Mouse (Mus musculus): ENCODE results near the gene Begain. TPM values are rescaled to one million over a fixed set of nuclear protein-coding genes. Genes with fewer than 3 reads are reported as not detected.

Begain gene
- 153 and 154 TPM in 2 replicates for polyA plus RNA-seq (2012; rRNA removed)

DNA sequence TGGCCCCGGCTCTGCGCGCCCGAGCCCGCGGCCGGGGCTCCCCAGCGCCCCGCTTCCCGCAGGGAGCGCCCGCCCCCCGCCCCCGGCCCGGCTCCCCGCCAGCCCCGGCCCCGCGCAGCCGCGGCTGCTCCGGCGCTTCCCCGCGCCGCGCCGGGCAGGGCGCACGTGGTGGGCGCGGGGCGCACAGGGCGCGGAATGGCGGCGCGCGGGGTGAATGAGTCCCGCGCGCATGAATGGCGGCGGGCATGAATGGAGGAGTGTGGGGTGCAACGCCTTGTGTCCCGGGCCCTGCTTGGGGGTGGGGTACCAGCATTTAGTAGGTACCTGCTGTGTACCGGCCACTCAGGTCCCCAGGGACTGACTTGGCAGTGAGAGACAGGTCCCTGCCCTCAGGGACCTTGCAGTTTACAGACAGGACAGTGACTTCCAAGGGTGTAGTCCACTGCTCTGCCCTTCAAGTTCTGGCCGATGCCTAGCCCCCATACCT is at the start of gene Begain:
Gene Begain, minus strand, starts transcription at position 51 of the 487 bp plus-strand sequence.
- DNase-seq (ENCODE audit: extremely low spot score in 1 of 2, low spot score in 1 of 2), result no peak

- DNase-seq (ENCODE audit: extremely low spot score in 1 of 2, low spot score in 1 of 2), result no peak
These were observed 47.7 kb upstream of the Begain start for GRCm38 (mm10) chr12:109115707-109116106.

DNA sequence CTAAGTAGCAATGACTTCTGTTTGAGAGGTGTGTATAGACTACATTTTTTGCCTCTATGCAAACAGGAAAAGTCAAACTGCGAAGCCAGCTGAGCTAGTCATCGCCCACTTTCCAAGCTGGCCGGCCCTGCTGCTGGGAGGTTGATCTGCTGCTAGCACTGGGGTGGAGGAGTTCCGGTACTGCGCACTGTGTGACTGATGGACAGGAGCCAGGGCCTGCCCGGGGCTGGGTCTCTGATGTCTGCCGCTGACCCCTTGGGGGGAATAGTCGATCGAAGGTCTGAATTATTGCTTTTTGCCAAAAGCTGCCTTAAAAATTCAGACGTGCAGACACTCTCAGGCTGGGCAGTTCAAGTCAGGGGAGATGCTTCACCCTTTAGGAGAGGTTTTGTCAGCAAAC is 47.1 kb upstream of the Begain start:
- DNase-seq (ENCODE audit: extremely low spot score in 1 of 2, low spot score in 1 of 2), result peak in 1 of 2 experiments; percentile 5

- DNase-seq (ENCODE audit: extremely low spot score in 1 of 2, low spot score in 1 of 2), result no peak
These were observed 45.1 kb upstream of the Begain start for GRCm38 (mm10) chr12:109112996-109113592.

DNA sequence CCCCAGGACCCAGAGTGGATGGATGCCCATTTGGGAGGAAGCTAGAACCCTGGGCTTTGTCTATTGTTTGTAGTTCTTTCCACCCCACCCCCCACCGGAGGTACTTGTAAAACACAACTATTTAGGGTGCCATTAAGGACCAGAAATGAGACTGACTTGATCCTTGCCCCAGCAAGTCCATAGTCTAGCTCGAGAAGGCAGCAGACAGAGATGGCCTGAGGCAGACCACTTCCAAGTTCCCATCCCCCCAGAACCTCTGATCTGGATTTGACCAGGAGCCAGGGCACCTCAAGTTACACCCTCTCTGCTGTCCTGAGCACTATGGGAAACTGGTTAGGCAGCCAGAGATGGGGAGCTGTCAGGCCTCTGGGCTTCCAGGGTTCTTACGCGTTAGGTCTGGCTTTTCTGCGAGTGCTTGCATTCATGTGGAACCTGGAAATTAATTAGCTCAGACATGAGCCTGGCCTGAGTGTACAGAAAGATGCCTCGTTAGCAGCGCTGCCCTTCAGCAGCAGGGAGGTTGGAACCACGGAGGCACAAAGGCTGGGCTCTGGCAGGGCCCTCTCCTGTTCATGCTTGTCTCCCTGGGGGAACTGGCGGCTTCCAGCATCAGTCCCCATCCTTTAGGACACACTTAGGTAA is 44.5 kb upstream of the Begain start:
- no peak for DNase-seq (ENCODE audit: extremely low spot score in 1 of 2, low spot score in 1 of 2)

DNA sequence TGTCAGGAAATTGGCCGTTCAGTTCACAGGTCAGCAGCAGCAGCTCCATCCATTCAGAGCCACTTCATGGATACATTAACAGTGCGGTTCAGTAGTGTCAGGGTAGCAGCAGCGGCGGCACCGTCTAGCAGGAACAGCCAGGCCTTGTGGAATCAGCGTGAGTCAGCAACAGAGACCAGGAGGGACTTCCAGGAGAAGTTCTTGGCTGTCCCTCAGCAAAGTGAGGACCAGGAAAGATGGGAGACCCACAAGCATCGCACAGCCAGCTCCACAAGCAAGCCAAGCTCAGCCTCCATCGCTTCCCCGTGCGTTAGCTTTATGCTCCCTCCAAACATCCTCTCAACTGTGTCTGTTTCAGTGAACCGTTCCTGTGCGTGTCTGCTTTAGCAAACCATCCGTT is 40.9 kb upstream of the Begain start:
- DNase-seq (ENCODE audit: extremely low spot score in 1 of 2, low spot score in 1 of 2), result no peak

- no peak for DNase-seq (ENCODE audit: extremely low spot score in 1 of 2, low spot score in 1 of 2)
These were observed 32.4 kb upstream of the Begain start for GRCm38 (mm10) chr12:109100381-109100780.

GRCm38 (mm10) chr12:109090456-109091130 is 22.6 kb upstream of the Begain start:
- DNase-seq (ENCODE audit: extremely low spot score in 1 of 2, low spot score in 1 of 2), result no peak

- no peak for DNase-seq (ENCODE audit: extremely low spot score in 1 of 2, low spot score in 1 of 2)
These were observed 22.0 kb upstream of the Begain start for GRCm38 (mm10) chr12:109090041-109090440.

GRCm38 (mm10) chr12:109086111-109086510 is 18.1 kb upstream of the Begain start:
- no peak for DNase-seq (ENCODE audit: extremely low spot score in 1 of 2, low spot score in 1 of 2)

DNA sequence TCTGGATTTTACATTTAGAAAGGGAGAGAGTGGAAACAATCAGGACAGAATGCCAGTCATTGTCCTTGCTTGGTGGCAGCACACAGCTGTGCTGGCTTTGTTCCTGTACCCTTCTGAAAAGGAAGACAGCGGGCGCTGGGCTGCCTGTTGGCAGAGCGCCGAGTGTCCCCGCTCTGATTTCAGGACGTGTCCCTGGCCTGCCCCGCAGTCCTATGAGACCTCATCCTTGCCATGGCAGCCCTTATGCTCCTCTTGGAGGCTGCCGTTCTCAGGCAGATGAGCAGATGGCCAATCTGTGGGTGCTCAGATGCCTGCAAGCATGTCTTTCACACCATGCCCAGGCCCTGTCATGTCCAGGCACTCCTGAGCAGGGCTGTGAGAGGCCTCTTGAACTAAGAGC is 17.7 kb upstream of the Begain start:
- DNase-seq (ENCODE audit: extremely low spot score in 1 of 2, low spot score in 1 of 2), result peak in 1 of 2 experiments; percentile 30

GRCm38 (mm10) chr12:109085046-109085445 is 17.0 kb upstream of the Begain start:
- no peak for DNase-seq (ENCODE audit: extremely low spot score in 1 of 2, low spot score in 1 of 2)

DNA sequence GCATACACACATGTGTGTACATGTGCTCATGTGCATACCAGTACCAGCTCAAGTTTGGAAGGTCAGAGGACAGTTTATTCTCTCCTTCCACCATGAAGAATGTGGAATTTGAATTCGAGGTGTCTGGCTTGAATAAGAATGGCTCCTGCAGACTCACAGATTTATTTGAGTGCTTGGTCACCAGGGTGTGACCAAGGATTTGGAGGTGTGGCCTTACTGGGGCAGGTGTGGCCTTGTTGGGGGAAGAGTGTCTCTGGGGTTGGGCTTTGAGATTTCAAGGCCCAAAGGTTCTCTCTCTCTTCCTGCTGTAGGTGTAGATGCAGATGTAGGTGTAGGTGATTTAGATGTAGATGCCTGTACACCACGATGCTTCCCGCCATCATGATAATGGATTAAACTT is 15.5 kb upstream of the Begain start:
- no peak for DNase-seq (ENCODE audit: extremely low spot score in 1 of 2, low spot score in 1 of 2)

DNA sequence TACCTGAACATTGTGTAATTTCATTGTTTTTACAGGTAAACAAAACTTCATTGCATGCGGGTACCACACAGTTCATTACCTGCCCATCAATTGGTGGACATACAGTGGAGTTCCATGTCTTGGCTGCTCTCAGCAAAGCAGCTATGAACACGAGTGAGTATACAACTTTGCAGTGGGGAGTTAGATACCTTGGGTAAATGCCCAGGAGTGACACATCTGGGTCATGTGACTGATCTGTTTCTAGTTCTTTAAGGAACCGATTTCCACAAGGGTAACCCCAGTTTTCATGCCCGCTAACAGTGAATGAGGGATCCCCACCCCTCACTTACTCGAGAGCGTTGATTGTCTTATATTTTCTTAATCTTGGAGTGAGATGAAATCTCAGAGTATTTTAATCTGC is 9.0 kb upstream of the Begain start:
- DNase-seq (ENCODE audit: extremely low spot score in 1 of 2, low spot score in 1 of 2), result no peak

GRCm38 (mm10) chr12:109074777-109075285 is 6.8 kb upstream of the Begain start:
- no peak for DNase-seq (ENCODE audit: extremely low spot score in 1 of 2, low spot score in 1 of 2)

- DNase-seq (ENCODE audit: extremely low spot score in 1 of 2, low spot score in 1 of 2), result no peak
These were observed 6.1 kb upstream of the Begain start for GRCm38 (mm10) chr12:109074106-109074505.

DNA sequence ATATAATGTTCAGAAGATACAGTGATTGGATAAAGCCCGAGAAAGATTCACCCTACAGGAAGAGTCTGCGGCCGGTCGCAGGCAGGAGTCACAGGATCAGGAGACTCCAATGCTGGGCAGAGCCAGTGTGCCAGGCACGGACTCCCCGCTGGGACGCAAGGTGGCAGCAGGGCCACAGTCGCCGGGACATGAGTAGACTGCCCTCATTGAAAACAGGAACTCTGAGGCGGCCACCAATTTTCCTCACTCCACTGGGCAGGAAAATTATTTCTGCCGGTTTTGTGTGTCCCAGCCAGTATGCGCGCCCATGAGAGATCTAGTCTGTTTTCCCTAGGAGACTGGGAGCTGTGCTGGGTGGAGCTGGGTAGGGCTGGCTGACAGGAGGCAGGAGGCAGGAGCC is 3.2 kb upstream of the Begain start:
- no peak for DNase-seq (ENCODE audit: extremely low spot score in 1 of 2, low spot score in 1 of 2)

- DNase-seq (ENCODE audit: extremely low spot score in 1 of 2, low spot score in 1 of 2), result no peak
These were observed 1.7 kb upstream of the Begain start for GRCm38 (mm10) chr12:109069751-109070150.

- no peak for DNase-seq (ENCODE audit: extremely low spot score in 1 of 2, low spot score in 1 of 2)
These were observed 721 bp upstream of the Begain start for GRCm38 (mm10) chr12:109068738-109069137.

DNA sequence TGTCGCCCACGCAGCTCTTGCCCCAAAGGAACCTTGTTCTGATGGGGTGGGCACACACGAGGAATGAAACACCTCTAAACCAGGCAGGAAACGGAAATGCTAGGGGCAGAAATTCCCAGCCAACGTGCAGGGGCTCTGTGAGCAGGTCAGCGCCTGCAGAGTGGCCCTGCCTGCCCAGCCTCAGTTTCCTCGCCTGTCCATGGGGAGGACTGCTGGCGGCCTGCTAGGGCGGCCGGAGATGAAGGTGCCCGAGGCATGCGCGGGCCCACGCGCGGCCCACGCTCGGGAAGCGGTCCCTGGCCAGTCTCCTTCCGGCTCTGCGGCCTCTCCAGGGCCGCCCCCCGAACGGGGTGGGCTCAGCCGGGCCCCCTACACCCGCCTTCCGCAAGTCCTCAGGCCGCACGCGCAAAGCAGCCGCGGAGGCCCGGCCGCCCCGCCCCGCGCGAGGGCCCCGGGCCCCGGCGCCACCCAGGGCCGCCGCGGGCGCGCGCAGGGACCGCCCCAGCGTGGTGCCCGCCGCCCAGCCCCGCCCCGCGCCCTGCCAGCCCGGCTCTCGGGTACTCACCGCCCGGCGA is 369 bp downstream of the Begain start:
- peak in 1 of 2 experiments; percentile 44 for DNase-seq (ENCODE audit: extremely low spot score in 1 of 2, low spot score in 1 of 2)

DNA sequence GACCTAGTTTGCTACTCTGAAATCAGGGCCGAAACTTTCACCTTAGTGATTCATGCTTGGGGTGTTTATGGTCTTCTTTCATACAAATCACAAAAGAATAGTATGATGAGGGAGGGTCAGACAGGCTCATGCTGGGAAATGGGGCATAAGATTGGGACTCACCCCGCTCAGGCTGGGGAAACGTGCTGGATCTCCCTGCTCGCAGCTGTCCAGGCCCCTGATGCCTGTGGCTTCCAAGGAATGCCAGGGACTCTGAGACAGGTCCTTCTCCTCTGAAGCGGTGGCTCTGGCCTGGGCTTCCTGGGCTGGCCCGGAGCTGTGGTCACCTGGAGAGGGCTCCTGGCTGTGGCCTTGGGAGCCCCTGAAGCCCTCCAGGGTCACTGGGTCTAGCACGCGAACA is 9.4 kb downstream of the Begain start:
- DNase-seq (ENCODE audit: extremely low spot score in 1 of 2, low spot score in 1 of 2), result no peak

Data from frontal cortex, adult 2 months (tissue).